Mouse (Mus musculus) CD4-positive, CD25-positive, alpha-beta regulatory T cell, adult 9 weeks (primary cell): ENCODE data around the gene A2ml1. TPM values are rescaled to one million over a fixed set of nuclear protein-coding genes. Genes with fewer than 3 reads are reported as not detected.

Experiments used
- polyA plus RNA-seq: library from polyadenylated mRNA; unstranded; fragments of 100-300 nt; shearing (Covaris generic); gene quantifications from one replicate; pipeline ENCODE4 v1.2.1, GENCODE M21; 2017

The A2ml1 gene
- polyA plus RNA-seq, result not detected

DNA sequence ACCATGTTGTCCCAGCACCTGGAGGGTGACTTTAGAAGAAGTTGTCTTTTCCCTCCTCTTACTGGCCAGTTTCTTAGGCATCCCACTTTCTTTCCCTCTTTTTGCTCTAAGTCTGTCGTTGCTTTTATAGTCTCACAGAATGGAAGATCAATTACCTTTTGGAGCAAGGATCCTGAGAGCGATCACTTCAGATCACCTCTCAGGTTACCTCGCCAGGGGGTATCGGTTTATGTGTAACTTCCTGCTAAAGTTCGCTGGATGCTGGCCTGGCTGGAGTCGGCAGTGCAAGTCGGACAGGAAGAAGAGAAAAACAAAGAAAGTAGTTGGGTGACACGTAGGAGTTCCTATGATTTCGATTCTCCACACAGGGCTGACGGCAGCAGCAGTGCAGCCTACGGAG, at the start of gene A2ml1:
Gene A2ml1 (minus strand): TSS at position 101 of the 400 bp plus-strand sequence.

DNA sequence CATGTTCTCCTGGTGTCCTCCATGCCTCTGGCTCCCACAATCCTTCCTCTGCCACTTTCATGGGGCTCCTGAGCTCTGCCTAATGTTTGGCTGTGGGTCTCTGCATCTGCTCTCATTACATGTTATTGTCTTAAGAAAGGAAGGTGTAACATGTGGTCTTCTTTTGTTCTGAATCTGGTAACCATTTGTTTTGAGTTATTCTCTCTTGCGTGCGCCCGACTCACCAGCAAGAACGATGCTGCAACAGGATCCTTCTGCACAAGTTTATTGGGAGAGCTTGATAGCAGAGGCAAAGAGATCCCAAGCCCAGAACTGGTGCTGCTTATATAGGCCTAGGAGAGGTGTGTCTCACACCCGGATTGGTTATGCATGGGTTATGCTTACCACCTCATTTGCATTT, 42.0 kb upstream of the A2ml1 start, which contains the start of gene Klrb1a:
Gene Klrb1a (minus strand): TSS at position 101 of the 400 bp plus-strand sequence.

DNA sequence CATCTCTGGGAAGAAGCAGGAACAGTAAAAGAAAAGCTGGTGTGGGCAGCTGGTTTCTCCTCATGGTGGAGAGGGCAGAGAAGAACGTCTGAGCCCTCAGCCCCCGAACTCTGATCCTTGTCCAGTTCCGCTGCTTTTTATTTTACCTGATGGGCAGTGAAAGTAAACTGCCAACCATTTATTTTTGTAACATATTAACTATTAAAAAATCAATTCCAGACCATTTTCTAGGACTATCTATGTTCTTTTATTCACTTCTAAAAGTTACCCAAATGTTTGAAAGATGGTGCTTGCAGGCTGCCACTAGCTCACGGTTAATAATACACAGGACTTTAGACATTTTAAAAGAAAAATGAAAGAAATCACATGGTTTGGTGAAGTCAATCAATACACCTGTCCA, 54.8 kb downstream of the A2ml1 start, which contains the start of gene Pzp:
Gene Pzp (minus strand): TSS at position 120 of the 400 bp plus-strand sequence.

Other genes with a start within 250 kb of the A2ml1 start
- gene Tulp3, start 225.8 kb downstream of the A2ml1 start, polyA plus RNA-seq, result 2.1 TPM
- gene Rhno1, start 218.7 kb downstream of the A2ml1 start, polyA plus RNA-seq, result 59.0 TPM
- 0.57 TPM for gene Foxm1, start 218.6 kb downstream of the A2ml1 start, polyA plus RNA-seq
- gene Tex52, start 206.2 kb downstream of the A2ml1 start, polyA plus RNA-seq, result not detected
- gene Gm44596, start 206.1 kb downstream of the A2ml1 start, polyA plus RNA-seq, result not detected
- gene Nrip2, start 182.3 kb downstream of the A2ml1 start, polyA plus RNA-seq, result 1.8 TPM
- gene Itfg2, start 156.7 kb downstream of the A2ml1 start, polyA plus RNA-seq, result 34.7 TPM
- 38.2 TPM for gene Fkbp4, start 142.9 kb downstream of the A2ml1 start, polyA plus RNA-seq
- gene Pzp, start 54.9 kb downstream of the A2ml1 start, polyA plus RNA-seq, result not detected
- 0.52 TPM for gene Klrb1a, start 41.9 kb upstream of the A2ml1 start, polyA plus RNA-seq
- gene Clec2h, start 80.8 kb upstream of the A2ml1 start, polyA plus RNA-seq, result not detected
- gene Klrb1, start 141.5 kb upstream of the A2ml1 start, polyA plus RNA-seq, result not detected
- gene Klrb1c, start 207.6 kb upstream of the A2ml1 start, polyA plus RNA-seq, result 7.9 TPM
- gene Gm44511, start 244.7 kb upstream of the A2ml1 start, polyA plus RNA-seq, result not detected
- not detected for gene Klrb1b, start 244.7 kb upstream of the A2ml1 start, polyA plus RNA-seq